Mouse (Mus musculus) 3134 (cell line): Measurements from ENCODE around the gene Espl1.
A peak's percentile ranks its signal among the peaks of the same experiment; 100 is the strongest.

Experiments used
- DNase-seq: peaks from one replicate; pipeline ENCODE4 v3.0.0-alpha.2; 2011; ENCODE audit warnings: low spot score; ENCODE audit not compliant: insufficient read length; ENCODE audit errors: extremely low read depth

Gene Espl1

DNA sequence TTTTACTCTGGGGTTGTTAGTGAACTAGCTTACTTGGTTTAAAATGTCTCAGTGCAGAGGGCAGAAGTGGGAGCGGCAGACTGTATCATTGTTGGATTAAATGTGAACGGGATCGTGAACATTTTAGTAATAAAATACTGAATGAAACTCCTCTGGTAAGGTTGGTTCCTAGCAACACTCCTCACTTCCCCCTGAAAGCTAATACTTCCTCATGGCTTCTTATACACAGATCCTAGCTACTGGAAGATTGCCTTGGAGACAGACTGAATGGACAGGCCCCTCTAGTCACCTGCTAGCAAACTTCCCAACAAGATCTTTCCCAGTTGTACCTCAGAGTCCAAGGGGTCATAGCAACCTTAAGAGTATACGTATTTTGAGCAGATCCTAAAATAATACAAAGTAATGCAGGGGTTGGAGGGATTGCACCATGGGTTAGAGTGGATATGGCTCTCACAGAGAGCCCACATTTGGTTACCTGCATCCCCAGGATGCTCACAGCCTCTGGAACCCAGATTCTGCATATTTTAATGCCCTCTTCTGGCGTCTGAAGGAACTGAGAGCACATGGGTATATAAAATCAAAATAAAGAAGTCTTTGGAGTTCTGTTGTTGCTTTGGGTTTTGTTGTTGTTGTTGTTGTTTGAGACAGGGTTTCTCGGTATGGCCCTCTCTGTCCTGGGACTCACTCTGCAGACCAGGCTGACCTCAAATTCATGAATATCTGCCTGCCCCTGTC, 21.9 kb upstream of the Espl1 start:
- no peak for DNase-seq

DNA sequence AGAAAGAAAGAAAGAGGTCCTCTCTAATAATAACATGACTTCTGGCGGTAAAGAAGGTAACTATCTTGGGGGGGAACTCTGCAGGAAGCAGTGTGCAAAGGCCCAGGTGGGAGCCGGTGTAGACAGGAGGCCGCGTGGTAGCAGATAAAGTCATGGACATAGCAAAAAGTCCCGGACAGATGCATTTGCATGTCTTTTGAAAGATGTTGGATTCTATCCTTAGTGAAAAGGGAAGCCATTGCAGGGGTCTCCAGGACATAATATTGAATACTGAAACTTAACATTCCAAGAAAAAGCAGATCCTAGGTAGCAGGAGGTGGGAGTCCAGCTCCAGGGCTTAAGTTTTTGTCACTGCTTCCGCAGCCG, 17.4 kb upstream of the Espl1 start:
- no peak for DNase-seq

- DNase-seq = peak; percentile 94
Observed at GRCm38 (mm10) chr15:102279092-102279782, 16.8 kb upstream of the Espl1 start, which contains the start of gene Mfsd5. Gene Mfsd5, plus strand, starts transcription at chr15:102279454.

DNA sequence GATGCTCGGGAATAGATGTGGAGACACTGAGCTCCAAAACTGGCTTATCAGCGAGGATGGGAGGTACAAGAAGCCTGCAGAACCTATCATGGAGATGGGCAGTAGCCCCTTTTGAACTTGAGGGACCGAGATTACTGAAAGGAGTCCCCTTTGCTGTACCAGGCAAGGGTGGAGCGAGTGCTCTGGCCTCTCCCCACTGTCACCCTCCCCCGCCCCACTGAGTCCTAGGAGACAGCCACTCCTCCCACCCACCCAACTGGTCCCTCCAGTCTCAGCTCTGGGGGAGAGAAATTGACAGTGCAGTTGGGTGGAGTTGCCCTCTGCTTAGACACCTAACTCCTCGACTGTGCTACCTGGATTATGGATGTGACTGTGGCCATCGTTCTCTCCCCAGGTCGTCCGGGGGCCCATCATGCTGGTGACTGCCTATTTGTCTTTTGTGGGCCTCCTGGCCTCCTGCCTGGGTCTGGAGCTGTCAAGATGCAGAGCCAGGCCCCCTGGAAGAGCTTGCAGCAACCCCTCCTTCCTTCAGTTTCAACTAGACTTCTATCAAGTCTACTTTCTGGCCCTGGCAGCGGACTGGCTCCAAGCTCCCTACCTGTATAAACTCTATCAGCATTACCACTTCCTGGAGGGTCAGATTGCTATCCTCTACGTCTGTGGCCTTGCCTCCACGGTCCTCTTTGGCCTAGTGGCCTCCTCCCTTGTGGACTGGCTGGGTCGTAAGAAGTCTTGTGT, 16.1 kb upstream of the Espl1 start:
- DNase-seq = no peak

DNA sequence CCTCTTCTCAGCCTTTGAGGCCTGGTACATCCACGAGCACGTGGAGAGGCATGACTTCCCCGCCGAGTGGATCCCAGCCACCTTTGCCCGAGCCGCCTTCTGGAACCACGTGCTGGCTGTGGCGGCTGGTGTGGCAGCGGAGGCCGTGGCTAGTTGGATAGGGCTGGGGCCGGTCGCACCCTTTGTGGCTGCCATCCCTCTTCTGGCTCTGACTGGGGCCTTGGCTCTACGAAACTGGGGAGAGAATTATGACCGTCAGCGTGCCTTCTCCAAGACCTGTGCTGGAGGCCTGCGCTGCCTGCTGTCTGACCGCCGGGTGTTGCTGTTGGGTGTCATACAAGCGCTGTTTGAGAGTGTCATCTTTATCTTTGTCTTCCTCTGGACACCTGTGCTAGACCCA, 15.4 kb upstream of the Espl1 start:
- DNase-seq = no peak

DNA sequence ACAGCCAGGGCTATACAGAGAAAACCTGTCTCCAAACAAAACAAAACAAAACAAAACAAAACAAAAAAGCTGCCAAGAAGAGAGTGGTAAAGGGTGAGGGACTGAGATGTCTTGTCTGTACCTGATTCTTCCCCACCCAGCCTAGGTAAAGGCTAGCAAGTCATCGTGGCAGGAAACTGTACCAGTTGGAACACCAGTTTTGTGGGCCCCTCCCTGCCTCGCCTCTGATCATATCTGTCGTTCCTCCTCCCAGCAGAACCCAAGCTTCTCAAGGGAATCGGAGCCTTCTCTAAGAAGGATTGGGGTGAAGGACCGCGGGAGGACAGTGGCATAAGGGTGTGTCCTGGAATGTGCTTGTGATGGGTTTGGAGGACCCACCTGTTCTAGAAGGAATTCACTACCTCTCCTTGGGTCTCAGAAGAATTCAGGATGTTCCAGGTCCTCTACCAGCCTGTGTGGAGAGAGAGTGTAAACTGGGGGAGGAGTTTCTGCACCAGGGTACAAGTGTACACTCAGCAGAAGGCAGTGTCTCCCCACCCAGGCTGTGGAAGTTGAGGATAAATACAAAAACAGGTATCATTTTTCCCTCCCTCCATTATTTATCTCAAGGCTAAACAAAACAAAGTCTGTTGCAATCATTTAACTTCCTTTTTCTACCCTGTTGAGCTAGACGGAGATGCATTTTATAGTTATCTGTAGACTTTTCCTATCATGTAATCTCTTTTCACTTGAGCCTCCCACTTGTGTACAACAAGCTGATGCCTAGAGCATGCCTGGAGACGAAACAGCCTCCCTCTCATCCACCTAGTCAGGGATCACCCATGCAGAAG, 13.4 kb upstream of the Espl1 start:
- no peak for DNase-seq

GRCm38 (mm10) chr15:102283648-102284047, 12.4 kb upstream of the Espl1 start:
- no peak for DNase-seq

DNA sequence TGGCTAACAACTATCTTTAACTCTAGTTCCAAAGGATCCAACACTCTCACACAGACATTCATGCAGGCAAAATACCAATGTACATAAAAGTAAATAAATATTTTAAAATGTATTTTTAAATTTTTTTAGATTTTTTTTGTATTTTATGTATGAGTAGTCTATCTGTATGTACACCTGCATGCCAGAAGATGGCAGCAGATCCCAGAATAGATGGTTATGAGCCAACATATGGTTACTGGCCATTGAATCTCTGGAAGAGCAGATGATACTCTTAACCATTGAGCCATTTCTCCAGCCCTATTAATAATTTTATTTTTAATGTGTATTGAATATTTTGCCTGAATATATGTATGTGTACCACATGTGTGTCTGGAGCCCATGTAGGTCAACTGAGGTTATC, 8.7 kb upstream of the Espl1 start:
- DNase-seq = no peak

GRCm38 (mm10) chr15:102296368-102297006, 421 bp downstream of the Espl1 start:
- DNase-seq = no peak

DNA sequence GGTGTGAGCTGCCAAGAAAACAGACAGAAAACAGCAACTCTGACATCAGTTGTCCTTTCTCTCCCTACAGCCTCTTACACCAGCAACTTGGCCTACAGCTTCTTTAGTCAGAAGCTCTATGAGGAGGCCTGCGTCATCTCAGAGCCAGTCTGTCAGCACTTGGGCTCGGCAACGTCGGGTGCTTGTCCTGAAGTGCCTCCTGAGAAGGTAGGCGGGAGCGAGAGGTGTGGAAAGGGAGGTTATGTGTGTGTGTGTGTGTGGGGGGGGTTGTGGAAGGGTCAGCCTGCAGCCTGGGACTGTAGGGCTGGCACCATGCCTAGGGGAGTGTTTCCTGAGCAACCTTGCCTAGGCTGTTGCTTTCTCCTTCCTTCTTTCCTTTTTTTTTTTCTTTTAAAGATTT, 6.5 kb downstream of the Espl1 start:
- no peak for DNase-seq

DNA sequence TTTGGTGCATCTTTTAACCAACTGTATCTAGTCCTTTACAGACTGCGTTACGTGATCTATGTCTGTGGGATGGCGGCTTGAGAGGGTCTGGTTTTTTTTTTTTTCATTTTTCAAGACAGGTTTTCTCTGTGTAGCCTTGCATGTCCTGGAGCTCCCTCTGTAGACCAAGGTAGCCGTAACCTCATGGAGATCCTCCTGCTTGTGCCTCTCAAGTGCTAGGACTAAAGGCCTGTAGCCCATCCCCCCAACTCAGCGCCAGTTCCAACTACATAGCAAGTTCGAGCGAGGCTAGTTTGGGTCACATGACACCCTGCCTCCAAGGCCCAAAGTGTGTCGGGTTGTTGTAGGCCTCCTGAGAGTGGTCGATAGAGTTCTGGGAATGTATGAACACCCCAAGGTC, 12.7 kb downstream of the Espl1 start:
- no peak for DNase-seq

GRCm38 (mm10) chr15:102310074-102310845, 14.2 kb downstream of the Espl1 start:
- DNase-seq = no peak

DNA sequence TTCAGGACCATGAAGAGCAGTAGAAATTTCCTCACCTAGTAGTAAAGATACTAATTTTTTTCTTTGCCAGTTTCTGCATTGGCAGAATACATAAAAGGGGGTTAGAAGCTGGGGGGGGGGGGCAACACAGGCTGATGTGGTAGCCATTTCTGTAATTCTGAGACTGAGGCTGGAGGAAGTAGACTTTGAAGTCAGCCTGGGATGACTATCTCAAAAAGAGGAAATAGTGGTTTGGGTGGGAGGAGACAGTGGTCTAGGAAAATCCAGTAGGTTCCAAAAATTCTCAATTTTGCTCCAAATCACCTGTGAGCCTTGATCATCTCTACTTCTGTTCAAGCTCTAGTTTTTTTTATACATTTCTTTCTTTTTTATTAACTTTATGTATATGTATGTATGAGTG, 15.4 kb downstream of the Espl1 start:
- no peak for DNase-seq

DNA sequence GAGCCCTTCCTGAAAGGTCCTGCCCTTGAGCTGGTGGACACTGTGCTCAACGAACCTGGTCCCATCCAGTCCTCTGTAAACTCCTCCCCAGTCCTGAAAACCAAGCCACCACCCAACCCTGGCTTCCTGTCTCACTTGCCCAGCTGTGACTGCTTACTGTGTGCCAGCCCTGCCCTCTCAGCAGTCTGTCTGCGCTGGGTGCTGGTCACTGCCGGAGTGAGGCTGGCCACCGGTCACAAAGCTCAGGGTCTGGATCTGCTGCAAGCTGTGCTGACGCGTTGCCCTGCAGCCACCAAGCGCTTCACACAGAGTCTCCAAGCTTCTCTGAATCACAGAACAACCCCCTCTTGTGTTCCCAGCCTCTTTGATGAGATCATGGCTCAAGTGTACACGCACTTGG, 19.2 kb downstream of the Espl1 start:
- DNase-seq = no peak

DNA sequence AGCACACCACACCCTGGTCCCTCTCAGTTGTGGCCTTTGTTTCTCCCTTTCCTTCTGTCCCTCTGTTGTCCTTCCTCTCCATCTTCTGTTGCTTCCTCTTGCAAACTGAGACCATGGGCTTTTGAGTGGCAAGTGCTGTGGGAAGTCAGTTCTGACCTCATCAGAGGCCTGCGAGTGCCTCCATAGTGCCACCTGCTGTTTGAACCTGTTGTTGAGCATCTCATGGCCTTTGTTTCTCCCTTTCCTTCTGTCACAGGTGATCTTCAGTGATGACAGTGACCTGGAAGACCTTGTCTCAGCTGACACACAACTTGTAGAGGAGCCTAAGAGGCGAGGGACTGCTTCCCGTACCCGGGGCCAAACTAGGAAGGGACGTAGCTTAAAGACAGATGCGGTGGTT, 20.2 kb downstream of the Espl1 start:
- DNase-seq = peak; percentile 20

- DNase-seq = peak; percentile 44
Observed at GRCm38 (mm10) chr15:102324654-102325473, 28.8 kb downstream of the Espl1 start.

GRCm38 (mm10) chr15:102326022-102326576, 30.0 kb downstream of the Espl1 start, which contains the start of gene Pfdn5:
Gene Pfdn5, plus strand, starts transcription at chr15:102326116.
- peak; percentile 84 for DNase-seq

DNA sequence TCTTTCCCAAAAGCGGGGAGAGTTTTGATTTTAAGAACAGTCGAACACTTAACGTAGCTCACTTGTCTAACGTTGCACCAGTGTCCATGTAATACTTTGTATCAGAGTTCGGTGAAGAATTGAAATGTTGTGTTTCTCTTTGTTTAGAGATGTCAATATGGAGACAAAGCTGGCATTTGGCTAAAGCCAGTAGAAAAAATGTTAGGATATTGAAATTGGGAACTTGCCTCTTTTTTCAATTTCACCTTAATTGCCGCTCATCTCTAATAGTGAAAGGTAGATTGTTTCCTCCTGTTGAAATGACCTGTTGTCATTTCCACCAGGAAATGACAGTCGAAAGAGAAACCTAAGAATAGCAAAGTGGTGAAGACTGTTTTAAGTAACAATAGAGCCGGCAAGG, 30.8 kb downstream of the Espl1 start:
- no peak for DNase-seq
